Mouse (Mus musculus) E14TG2a.4 (cell line): Measurements from ENCODE around the gene Gpalpp1.

Source experiments
- CTCF ChIP-seq: conservative IDR thresholded peaks from 2 replicates; pipeline ENCODE4 v1.5.1; 2014; ENCODE audit warnings: low read length
- POU5F1 ChIP-seq: IDR thresholded peaks from 2 replicates; pipeline ENCODE4 v1.6.1; 2014; ENCODE audit warnings: low read length, borderline replicate concordance

DNA sequence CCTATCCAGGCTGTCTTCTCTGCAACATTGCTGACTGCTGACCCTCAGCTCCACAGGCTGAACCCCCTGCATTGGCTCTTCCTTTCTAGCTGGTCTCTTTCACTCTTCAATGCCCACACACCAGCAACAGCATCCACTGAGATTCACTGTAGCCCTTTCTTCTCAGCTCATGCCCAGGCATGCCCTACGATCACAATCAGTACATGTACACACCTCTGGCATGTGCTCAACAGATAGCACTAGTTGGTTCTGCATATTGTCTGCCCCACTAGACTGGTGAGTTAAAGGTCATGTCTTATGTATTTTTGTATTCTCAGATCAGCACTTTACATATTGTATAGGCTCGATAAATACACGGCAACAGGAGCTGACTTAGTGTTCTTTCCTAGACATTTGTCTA is 26.4 kb downstream of the Gpalpp1 start:
- TF ChIP-seq CTCF (no peak), POU5F1 (no peak)
